Mouse (Mus musculus): ENCODE results near the gene Cidec.

DNA sequence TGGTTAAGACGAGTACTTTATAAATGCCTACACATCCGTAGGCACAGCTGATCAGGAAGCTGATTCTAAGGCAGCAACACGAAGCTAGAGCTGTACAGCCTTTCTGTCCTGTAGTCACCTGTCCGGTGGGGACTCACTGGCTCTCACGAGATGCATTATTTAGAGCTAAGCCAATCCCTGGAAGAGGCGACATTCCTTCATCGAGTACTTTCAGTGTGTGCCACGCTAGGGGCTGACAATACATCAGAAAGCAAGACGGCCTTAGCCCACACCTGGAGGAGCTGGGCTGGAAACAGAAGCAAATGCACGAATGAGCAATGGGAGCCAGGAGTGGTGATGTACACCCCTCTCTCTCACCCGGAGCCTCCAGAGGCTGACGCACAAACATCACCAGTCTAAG is 1.6 kb upstream of the Cidec start:
- TF ChIP-seq GATA1 (IDR thresholded peaks at IDR 0.05; ENCODE audit: borderline replicate concordance, low read length), result no peak
- TF ChIP-seq FLI1 (IDR thresholded peaks at IDR 0.05; ENCODE audit: low read length), result no peak

Measured in megakaryocyte, embryonic 14.5 days (primary cell).